Mouse (Mus musculus) myocyte (in vitro differentiated cells): ENCODE measurements at regions not wholly inside any gene's neighbourhood (a gene's known extent, or its start where the extent isn't known, plus 50 kb on each side); places are given as distances from the start of the nearest gene placed in this dataset.

Source experiments
- CEBPB ChIP-seq: IDR thresholded peaks from 2 replicates; pipeline ENCODE4 v1.6.1; 2011; ENCODE audit warnings: mild to moderate bottlenecking, moderate library complexity; ENCODE audit not compliant: poor library complexity, insufficient read depth, severe bottlenecking
- E2F4 ChIP-seq: IDR thresholded peaks from one replicate; pipeline ENCODE4 v1.6.1; 2011; ENCODE audit warnings: mild to moderate bottlenecking, control low read depth, moderate library complexity; ENCODE audit not compliant: insufficient read depth
- MAX ChIP-seq: IDR thresholded peaks from one replicate; pipeline ENCODE4 v1.6.1; 2011; ENCODE audit warnings: low read depth, mild to moderate bottlenecking, control low read depth
- MYOD1 ChIP-seq, 3 experiments: IDR thresholded peaks; one replicate each; pipeline ENCODE4 v1.6.1; 2011; ENCODE audit warnings: control low read depth in 2 of 3, low read depth in 2 of 3, mild to moderate bottlenecking in 2 of 3, moderate library complexity in 1 of 3; ENCODE audit not compliant: insufficient read length in 2 of 3, control insufficient read depth in 1 of 3
- POLR2A ChIP-seq: IDR thresholded peaks from one replicate; pipeline ENCODE4 v1.6.1; 2011; ENCODE audit warnings: low read depth, mild to moderate bottlenecking, control low read depth, moderate library complexity; ENCODE audit not compliant: insufficient read length
- POLR2AphosphoS2 ChIP-seq: IDR thresholded peaks from one replicate; pipeline ENCODE4 v1.6.1; 2011; ENCODE audit warnings: low read depth, control low read depth; ENCODE audit not compliant: insufficient read length
- REST ChIP-seq: IDR thresholded peaks from one replicate; pipeline ENCODE4 v1.6.1; 2011; ENCODE audit warnings: mild to moderate bottlenecking, control low read depth, moderate library complexity; ENCODE audit not compliant: insufficient read depth, insufficient read length
- SRF ChIP-seq: IDR thresholded peaks from one replicate; pipeline ENCODE4 v1.6.1; 2011; ENCODE audit warnings: low read depth; ENCODE audit not compliant: control insufficient read depth, insufficient read length
- TCF12 ChIP-seq: IDR thresholded peaks from one replicate; pipeline ENCODE4 v1.6.1; 2011; ENCODE audit warnings: mild to moderate bottlenecking, control low read depth; ENCODE audit not compliant: poor library complexity, insufficient read depth, severe bottlenecking
- TCF3 ChIP-seq: IDR thresholded peaks from one replicate; pipeline ENCODE4 v1.6.1; 2011; ENCODE audit warnings: low read depth, control low read depth; ENCODE audit not compliant: insufficient read length
- USF1 ChIP-seq: IDR thresholded peaks from one replicate; pipeline ENCODE4 v1.6.1; 2011; ENCODE audit warnings: low read depth, mild to moderate bottlenecking, control low read depth, moderate library complexity

GRCm38 (mm10) chr15:33758771-33759170 is 598.9 kb downstream of the 9430069I07Rik start:
- TF ChIP-seq POLR2A (no peak), MYOD1 (IDR thresholded peaks at IDR 0.05; ENCODE audit: control insufficient read depth in 1 of 3, insufficient read length in 2 of 3, low read depth in 2 of 3) (no peak), E2F4 (no peak), SRF (no peak), USF1 (no peak), CEBPB (no peak), TCF12 (no peak), POLR2AphosphoS2 (no peak), REST (no peak), MAX (no peak), TCF3 (no peak)
